Mouse (Mus musculus) hindbrain, embryonic 16.5 days (tissue): ENCODE measurements around the gene Mlkl. TPM values are rescaled to one million over a fixed set of nuclear protein-coding genes. Genes with fewer than 3 reads are reported as not detected.
"Not testable (repeated sequence)": the region's sequence is repeated elsewhere in the genome, so short reads cannot be mapped to it uniquely, and the experiment has no call there.

ENCODE experiments used
- ATAC-seq: fragments of 200-750 bp; cut with Nextera tagmentation; 2 replicates; pipeline ENCODE4 v1.8.0; 2017; ENCODE audit warnings: moderate TSS enrichment, moderate library complexity
- H3K27ac ChIP-seq: fragments of 300-500 bp; sonication (generic); 2 replicates; pipeline ENCODE4 v1.5.1; 2014; ENCODE audit warnings: low read depth, mild to moderate bottlenecking, control low read depth, low read length, moderate library complexity
- H3K27me3 ChIP-seq: fragments of 300-500 bp; sonication (generic); replicated peaks from 2 replicates; pipeline ENCODE4 v1.6.1; 2014; ENCODE audit warnings: low read length; ENCODE audit not compliant: control insufficient read depth, insufficient read depth
- H3K36me3 ChIP-seq: fragments of 300-500 bp; sonication (generic); 2 replicates; pipeline ENCODE4 v1.6.1; 2014; ENCODE audit warnings: mild to moderate bottlenecking, low read length, moderate library complexity, mixed read lengths; ENCODE audit not compliant: control insufficient read depth, insufficient read depth
- H3K4me1 ChIP-seq: fragments of 300-500 bp; sonication (generic); 2 replicates; pipeline ENCODE4 v1.6.1; 2014; ENCODE audit warnings: low read depth, low read length; ENCODE audit not compliant: control insufficient read depth, insufficient read depth
- H3K4me2 ChIP-seq: fragments of 300-500 bp; sonication (generic); 2 replicates; pipeline ENCODE4 v1.6.1; 2014; ENCODE audit warnings: mild to moderate bottlenecking, low read length, control low read depth, moderate library complexity
- H3K4me3 ChIP-seq: fragments of 300-500 bp; sonication (generic); 2 replicates; pipeline ENCODE4 v1.5.1; 2014; ENCODE audit warnings: mild to moderate bottlenecking, low read length, control low read depth, moderate library complexity
- H3K9ac ChIP-seq: fragments of 300-500 bp; sonication (generic); 2 replicates; pipeline ENCODE4 v1.6.1; 2014; ENCODE audit warnings: low read depth, mild to moderate bottlenecking, control low read depth, low read length, moderate library complexity
- H3K9me3 ChIP-seq: fragments of 300-500 bp; sonication (generic); 2 replicates; pipeline ENCODE4 v1.6.1; 2014; ENCODE audit warnings: mild to moderate bottlenecking, low read length, moderate library complexity; ENCODE audit not compliant: control insufficient read depth
- WGBS: fragments of 180-500 bp; shearing (Covaris S2); extraction: QIAGEN DNeasy Blood & Tissue Kit; methylation state at CpG from one replicate; pipeline ENCODE4 v1.1.7; 2014; 5-methylcytosine and 5-hydroxymethylcytosine counted together
- polyA plus RNA-seq: library from polyadenylated mRNA; unstranded; fragments of >200 nt; fragmentation: Nextera tagmentation; extraction: Ambion mirVana; gene quantifications from 2 replicates; pipeline ENCODE4 v1.2.1, GENCODE M21; 2015

Gene Mlkl
- polyA plus RNA-seq, 1 experiment from 2014 or later, result 0.50 TPM

- no peaks in the 10 kb centered on the region for H3K27me3 ChIP-seq
- WGBS, result 86% methylated on average over 3 of the region's 3 CpGs
- H3K36me3 ChIP-seq, result peaks cover 41% of the 10 kb centered on the region
- ATAC-seq, result no peak
- H3K4me1 ChIP-seq, result no peaks in the 10 kb centered on the region
- H3K4me2 ChIP-seq, result no peak overlapping the region
- no peak overlapping the region for H3K4me3 ChIP-seq
- no peak overlapping the region for H3K27ac ChIP-seq
- H3K9ac ChIP-seq, result no peak overlapping the region
- no peaks in the 10 kb centered on the region for H3K9me3 ChIP-seq
Measured at GRCm38 (mm10) chr8:111282093-111282492, 55.9 kb downstream of the Mlkl start.

- Histone ChIP-seq H3K27me3 (no peaks in the 10 kb centered on the region), H3K9ac (no peak overlapping the region), H3K4me1 (no peaks in the 10 kb centered on the region), H3K27ac (no peak overlapping the region), H3K9me3 (peaks cover 4% of the 10 kb centered on the region), H3K4me2 (no peak overlapping the region), H3K36me3 (0 out of 2 replicates have a peak, but pooled peaks cover 1% of the 10 kb centered on the region), H3K4me3 (no peak overlapping the region)
- WGBS, result 80% methylated on average over 2 of the region's 2 CpGs
- no peak for ATAC-seq
Measured at GRCm38 (mm10) chr8:111268277-111268676, 69.7 kb downstream of the Mlkl start.

GRCm38 (mm10) chr8:111266161-111266560 lies 71.8 kb downstream of the Mlkl start:
- not testable (repeated sequence) for H3K27me3 ChIP-seq, H3K4me2 ChIP-seq, ATAC-seq, H3K4me1 ChIP-seq, H3K4me3 ChIP-seq, H3K36me3 ChIP-seq, H3K9ac ChIP-seq, H3K9me3 ChIP-seq, H3K27ac ChIP-seq
- 76% methylated on average over 7 of the region's 7 CpGs for WGBS

- Histone ChIP-seq H3K27me3 (no peaks in the 10 kb centered on the region), H3K4me2 (no peak overlapping the region), H3K4me3 (no peak overlapping the region), H3K9ac (no peak overlapping the region), H3K9me3 (peaks cover 4% of the 10 kb centered on the region), H3K4me1 (no peaks in the 10 kb centered on the region), H3K36me3 (no peaks in the 10 kb centered on the region), H3K27ac (no peak overlapping the region)
- WGBS, result 73% methylated on average over 2 of the region's 2 CpGs
- ATAC-seq, result no peak
Measured at GRCm38 (mm10) chr8:111264693-111265220, 73.2 kb downstream of the Mlkl start.

- Histone ChIP-seq H3K4me1 (peaks cover 8% of the 10 kb centered on the region), H3K4me3 (no peak overlapping the region), H3K36me3 (no peaks in the 10 kb centered on the region), H3K9ac (no peak overlapping the region), H3K27me3 (no peaks in the 10 kb centered on the region), H3K4me2 (no peak overlapping the region), H3K9me3 (peaks cover 4% of the 10 kb centered on the region), H3K27ac (no peak overlapping the region)
- no peak for ATAC-seq
- 79% methylated on average over 4 of the region's 4 CpGs for WGBS
Measured at GRCm38 (mm10) chr8:111261981-111262381, 76.0 kb downstream of the Mlkl start.

Other genes starting within 250 kb of the Mlkl start
- 0.49 and 0.65 TPM in 2 replicates for gene Clec18a, start 245.8 kb downstream of the Mlkl start, polyA plus RNA-seq
- 9.5 and 10.5 TPM in 2 replicates for gene Pdpr, start 243.5 kb downstream of the Mlkl start, polyA plus RNA-seq
- gene Glg1, start 79.0 kb downstream of the Mlkl start, polyA plus RNA-seq, result 58.1 and 66.1 TPM in 2 replicates
- gene Rfwd3, start 38.0 kb downstream of the Mlkl start, polyA plus RNA-seq, result 21.7 and 26.6 TPM in 2 replicates
- gene Fa2h, start 55.6 kb upstream of the Mlkl start, polyA plus RNA-seq, result 0.85 and 1.5 TPM in 2 replicates
- gene Wdr59, start 183.9 kb upstream of the Mlkl start, polyA plus RNA-seq, result 7.6 and 9.3 TPM in 2 replicates
- gene Znrf1, start 197.9 kb upstream of the Mlkl start, polyA plus RNA-seq, result 65.7 and 69.1 TPM in 2 replicates